Comparison of ENCODE assay signal across 15 mouse cellular contexts in genomic region chr10:105595480-105596102, GRCm38 (mm10). TPM values are rescaled to one million over a fixed set of nuclear protein-coding genes. Genes with fewer than 3 reads are reported as not detected.
A peak's percentile ranks its signal among the peaks of the same experiment; 100 is the strongest.
DNase-seq lines count a peak whose midpoint lies in the region; ATAC-seq and TF ChIP-seq lines count a peak whose summit lies in the region.
"Had no signal": no experiment of that assay in that cellular context is flagged by ENCODE, and none has a peak within 500 bp of the region (broad histone marks: within the 10 kb centered on the region; RNA-seq: fewer than 3 reads in every experiment).

No protein-coding gene starts in this region.

- TF ChIP-seq CTCF in midbrain, postnatal 0 days (IDR thresholded peaks at IDR 0.05) = no peak
- TF ChIP-seq CTCF in intestine, postnatal 0 days (IDR thresholded peaks at IDR 0.05; ENCODE audit: low read depth) = no peak
- no peak for TF ChIP-seq CTCF in kidney, adult 2 months (conservative IDR thresholded peaks at IDR 0.05; ENCODE audit: insufficient read depth, insufficient read length, low read depth, low read length)

- DNase-seq in hindbrain, embryonic 11.5 days (ENCODE audit: low spot score) = no peak
- peak; percentile 73 for DNase-seq in midbrain, postnatal 0 days (ENCODE audit: low spot score)
- DNase-seq in midbrain, embryonic 11.5 days (ENCODE audit: low spot score, missing footprints) = no peak
- peak; percentile 88 for DNase-seq in cerebellum, adult 9-11 months
- no peak for DNase-seq in kidney, postnatal 36 days
- no peak for DNase-seq in kidney, adult 2 months
- DNase-seq: embryo, embryonic 11 days; kidney, adult 18-20 months; kidney, postnatal 25 days; right cerebral cortex, postnatal 4 days; thymus, adult 18-20 months had no signal

- no peak for TF ChIP-seq POLR2A in kidney, adult 2 months (IDR thresholded peaks at IDR 0.05; ENCODE audit: low read depth, low read length)

- no peaks in the 10 kb centered on the region for H3K9me3 ChIP-seq in hindbrain, embryonic 15.5 days
- H3K9me3 ChIP-seq in hindbrain, embryonic 11.5 days (ENCODE audit: control insufficient read depth, low read length) = no peaks in the 10 kb centered on the region
- no peaks in the 10 kb centered on the region for H3K9me3 ChIP-seq in midbrain, postnatal 0 days (ENCODE audit: low read length)
- H3K9me3 ChIP-seq in midbrain, embryonic 11.5 days (ENCODE audit: control insufficient read depth, low read length) = no peaks in the 10 kb centered on the region
- no peaks in the 10 kb centered on the region for H3K9me3 ChIP-seq in intestine, postnatal 0 days (ENCODE audit: control insufficient read depth)
- H3K9me3 ChIP-seq: liver, embryonic 15.5 days had no signal

- no peak overlapping the region for H3K27ac ChIP-seq in hindbrain, embryonic 15.5 days (replicated peaks)
- no peak overlapping the region for H3K27ac ChIP-seq in hindbrain, embryonic 11.5 days (ENCODE audit: low read depth, low read length)
- no peak overlapping the region for H3K27ac ChIP-seq in midbrain, postnatal 0 days (ENCODE audit: low read depth, low read length)
- no peak overlapping the region for H3K27ac ChIP-seq in midbrain, embryonic 11.5 days (ENCODE audit: low read depth, low read length)
- H3K27ac ChIP-seq in intestine, postnatal 0 days (ENCODE audit: low read depth, low read length) = no peak overlapping the region
- no peak overlapping the region for H3K27ac ChIP-seq in kidney, adult 2 months (ENCODE audit: insufficient read depth, low read depth, low read length)
- H3K27ac ChIP-seq: liver, embryonic 15.5 days had no signal

- no peaks in the 10 kb centered on the region for H3K4me1 ChIP-seq in hindbrain, embryonic 15.5 days (replicated peaks)
- H3K4me1 ChIP-seq in hindbrain, embryonic 11.5 days (replicated peaks; ENCODE audit: control insufficient read depth, insufficient read depth, low read length) = no peaks in the 10 kb centered on the region
- no peaks in the 10 kb centered on the region for H3K4me1 ChIP-seq in midbrain, postnatal 0 days (ENCODE audit: insufficient read depth, low read length)
- no peaks in the 10 kb centered on the region for H3K4me1 ChIP-seq in midbrain, embryonic 11.5 days (ENCODE audit: control insufficient read depth, insufficient read depth, low read length)
- no peaks in the 10 kb centered on the region for H3K4me1 ChIP-seq in intestine, postnatal 0 days (replicated peaks; ENCODE audit: control insufficient read depth, insufficient read depth, low read length)
- no peaks in the 10 kb centered on the region for H3K4me1 ChIP-seq in kidney, adult 2 months (ENCODE audit: control insufficient read depth, insufficient read depth, low read length)
- H3K4me1 ChIP-seq: liver, embryonic 15.5 days had no signal

- no peak overlapping the region for H3K4me2 ChIP-seq in hindbrain, embryonic 15.5 days
- H3K4me2 ChIP-seq in hindbrain, embryonic 11.5 days (replicated peaks; ENCODE audit: low read depth, low read length) = no peak overlapping the region
- no peak overlapping the region for H3K4me2 ChIP-seq in midbrain, postnatal 0 days (ENCODE audit: low read depth, low read length, poor library complexity, severe bottlenecking)
- H3K4me2 ChIP-seq in midbrain, embryonic 11.5 days = no peak overlapping the region
- H3K4me2 ChIP-seq in intestine, postnatal 0 days (replicated peaks; ENCODE audit: low read depth) = no peak overlapping the region
- H3K4me2 ChIP-seq: liver, embryonic 15.5 days had no signal

- 75% methylated on average over 7 of the region's 7 CpGs for WGBS in hindbrain, embryonic 15.5 days
- 89% methylated on average over 7 of the region's 7 CpGs for WGBS in hindbrain, embryonic 11.5 days
- 85% methylated on average over 7 of the region's 7 CpGs for WGBS in midbrain, postnatal 0 days
- WGBS in midbrain, embryonic 11.5 days = 85% methylated on average over 7 of the region's 7 CpGs
- 74% methylated on average over 7 of the region's 7 CpGs for WGBS in intestine, postnatal 0 days
- WGBS in kidney, adult 2 months = 83% methylated on average over 7 of the region's 7 CpGs

- H3K4me3 ChIP-seq in hindbrain, embryonic 15.5 days = no peak overlapping the region
- no peak overlapping the region for H3K4me3 ChIP-seq in hindbrain, embryonic 11.5 days (ENCODE audit: low read depth, low read length)
- no peak overlapping the region for H3K4me3 ChIP-seq in midbrain, postnatal 0 days (ENCODE audit: low read depth, low read length)
- H3K4me3 ChIP-seq in midbrain, embryonic 11.5 days (ENCODE audit: low read depth, low read length) = no peak overlapping the region
- no peak overlapping the region for H3K4me3 ChIP-seq in intestine, postnatal 0 days (ENCODE audit: low read depth, low read length)
- no peak overlapping the region for H3K4me3 ChIP-seq in kidney, adult 2 months (ENCODE audit: insufficient read depth, low read depth, low read length)
- H3K4me3 ChIP-seq: liver, embryonic 15.5 days had no signal

- H3K27me3 ChIP-seq in hindbrain, embryonic 15.5 days = no peaks in the 10 kb centered on the region
- H3K27me3 ChIP-seq in hindbrain, embryonic 11.5 days (ENCODE audit: control insufficient read depth, insufficient read depth, low read length) = no peaks in the 10 kb centered on the region
- H3K27me3 ChIP-seq in midbrain, postnatal 0 days (ENCODE audit: insufficient read depth, low read length) = no peaks in the 10 kb centered on the region
- H3K27me3 ChIP-seq in midbrain, embryonic 11.5 days (ENCODE audit: control insufficient read depth, insufficient read depth, low read length) = no peaks in the 10 kb centered on the region
- H3K27me3 ChIP-seq in intestine, postnatal 0 days (replicated peaks; ENCODE audit: control insufficient read depth, insufficient read depth, low read length) = no peaks in the 10 kb centered on the region
- no peaks in the 10 kb centered on the region for H3K27me3 ChIP-seq in kidney, adult 2 months (replicated peaks; ENCODE audit: control insufficient read depth, insufficient read depth, low read length)
- H3K27me3 ChIP-seq: liver, embryonic 15.5 days had no signal

- peak; percentile 56; the same call in 1 of the 2 replicates for ATAC-seq in hindbrain, embryonic 15.5 days (ENCODE audit: low FRiP score, low read depth)
- no peak for ATAC-seq in hindbrain, embryonic 11.5 days (ENCODE audit: low FRiP score)
- ATAC-seq in midbrain, postnatal 0 days (ENCODE audit: low FRiP score) = no peak; the same call in 1 of the 2 replicates
- ATAC-seq in midbrain, embryonic 11.5 days (ENCODE audit: low FRiP score) = no peak
- ATAC-seq in intestine, postnatal 0 days = no peak
- ATAC-seq: midbrain, embryonic 16.5 days had no signal

- no peaks in the 10 kb centered on the region for H3K36me3 ChIP-seq in hindbrain, embryonic 15.5 days
- no peaks in the 10 kb centered on the region for H3K36me3 ChIP-seq in hindbrain, embryonic 11.5 days (ENCODE audit: control insufficient read depth, insufficient read depth, low read length)
- H3K36me3 ChIP-seq in midbrain, postnatal 0 days (ENCODE audit: insufficient read depth, low read length) = no peaks in the 10 kb centered on the region
- no peaks in the 10 kb centered on the region for H3K36me3 ChIP-seq in midbrain, embryonic 11.5 days (ENCODE audit: control insufficient read depth, insufficient read depth, low read length)
- no peaks in the 10 kb centered on the region for H3K36me3 ChIP-seq in intestine, postnatal 0 days (ENCODE audit: control insufficient read depth, insufficient read depth)
- H3K36me3 ChIP-seq in kidney, adult 2 months (ENCODE audit: control insufficient read depth, insufficient read depth, low read length) = no peaks in the 10 kb centered on the region
- H3K36me3 ChIP-seq: liver, embryonic 15.5 days had no signal

- no peak overlapping the region for H3K9ac ChIP-seq in hindbrain, embryonic 15.5 days
- H3K9ac ChIP-seq in hindbrain, embryonic 11.5 days (ENCODE audit: low read depth, low read length) = no peak overlapping the region
- no peak overlapping the region for H3K9ac ChIP-seq in midbrain, postnatal 0 days (replicated peaks; ENCODE audit: low read length, poor library complexity, severe bottlenecking)
- no peak overlapping the region for H3K9ac ChIP-seq in midbrain, embryonic 11.5 days (ENCODE audit: low read length)
- H3K9ac ChIP-seq in intestine, postnatal 0 days (ENCODE audit: low read depth, low read length) = no peak overlapping the region
- H3K9ac ChIP-seq: liver, embryonic 15.5 days had no signal

RNA-seq across cellular contexts. Expression of gene Tmtc2, which starts 21.3 kb away (rescaled TPM):
- polyA plus RNA-seq in hindbrain, embryonic 15.5 days (2015; fragmentation: Nextera tagmentation; extraction: Ambion mirVana) = 8.0 and 8.5 TPM in 2 replicates
- 6.4 and 9.5 TPM in 2 replicates for polyA plus RNA-seq in hindbrain, embryonic 11.5 days (2014; fragmentation: Nextera tagmentation; extraction: Ambion mirVana)
- total RNA-seq in midbrain, postnatal 0 days (2014; rRNA removed) = 12.9 and 14.6 TPM in 2 replicates
- 4.1 and 5.3 TPM in 2 replicates for polyA plus RNA-seq in midbrain, postnatal 0 days (2015; fragmentation: Nextera tagmentation; extraction: Ambion mirVana)
- polyA plus RNA-seq in midbrain, embryonic 11.5 days (2014; fragmentation: Nextera tagmentation; extraction: Ambion mirVana) = 3.7 and 6.0 TPM in 2 replicates
- 4.1 and 4.9 TPM in 2 replicates for polyA plus RNA-seq in intestine, postnatal 0 days (2015; fragmentation: Nextera tagmentation; extraction: Ambion mirVana)
- 1.1 and 2.3 TPM in 2 replicates for polyA plus RNA-seq in kidney, adult 2 months (2012; rRNA removed)

Comparison
In these comparisons a context has a peak if more than half of its experiments do, and no peak if none do; other contexts are left out.
1. DNase-seq: peak in midbrain, postnatal 0 days (single experiment) and cerebellum, adult 9-11 months (single experiment); none in hindbrain, embryonic 11.5 days (single experiment), midbrain, embryonic 11.5 days (single experiment), kidney, postnatal 36 days (0 of 2) and kidney, adult 2 months (single experiment).